Mouse (Mus musculus): ENCODE results near the gene Cypt15. TPM values are rescaled to one million over a fixed set of nuclear protein-coding genes. Genes with fewer than 3 reads are reported as not detected.

Gene Cypt15
- polyA plus RNA-seq (2012; rRNA removed; ENCODE audit: low replicate concordance), result not detected in 2 replicates

DNA sequence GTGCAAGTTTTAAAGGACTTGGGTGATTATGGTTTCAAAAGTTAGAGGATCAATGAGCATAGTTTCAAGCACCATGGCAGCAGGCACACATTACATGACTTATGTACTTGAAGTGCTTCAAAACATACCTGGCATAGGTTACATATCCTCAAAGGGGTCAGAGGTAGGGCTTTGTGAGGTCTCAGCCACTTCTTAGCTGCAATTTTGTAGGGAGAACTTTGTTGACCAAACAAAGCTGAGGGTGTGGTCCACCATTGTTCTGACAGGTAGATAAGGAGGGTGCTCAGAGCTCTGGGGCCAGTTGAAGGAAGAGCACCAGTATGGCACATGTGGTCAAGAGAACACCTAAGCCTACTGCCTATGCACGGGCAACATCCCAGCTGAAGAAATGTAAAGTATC is at the start of gene Cypt15:
TSS of gene Cypt15 (plus strand) at position 301 of the 400 bp plus-strand sequence.

Measured in duodenum, adult 2 months (tissue).